Mouse (Mus musculus) right cerebral cortex, adult 18-20 months (tissue): ENCODE results near the gene Stbd1.

ENCODE experiments used
- DNase-seq: peaks from one replicate; pipeline ENCODE4 v3.0.0; 2022; ENCODE audit warnings: mixed read lengths

Stbd1 gene

DNA sequence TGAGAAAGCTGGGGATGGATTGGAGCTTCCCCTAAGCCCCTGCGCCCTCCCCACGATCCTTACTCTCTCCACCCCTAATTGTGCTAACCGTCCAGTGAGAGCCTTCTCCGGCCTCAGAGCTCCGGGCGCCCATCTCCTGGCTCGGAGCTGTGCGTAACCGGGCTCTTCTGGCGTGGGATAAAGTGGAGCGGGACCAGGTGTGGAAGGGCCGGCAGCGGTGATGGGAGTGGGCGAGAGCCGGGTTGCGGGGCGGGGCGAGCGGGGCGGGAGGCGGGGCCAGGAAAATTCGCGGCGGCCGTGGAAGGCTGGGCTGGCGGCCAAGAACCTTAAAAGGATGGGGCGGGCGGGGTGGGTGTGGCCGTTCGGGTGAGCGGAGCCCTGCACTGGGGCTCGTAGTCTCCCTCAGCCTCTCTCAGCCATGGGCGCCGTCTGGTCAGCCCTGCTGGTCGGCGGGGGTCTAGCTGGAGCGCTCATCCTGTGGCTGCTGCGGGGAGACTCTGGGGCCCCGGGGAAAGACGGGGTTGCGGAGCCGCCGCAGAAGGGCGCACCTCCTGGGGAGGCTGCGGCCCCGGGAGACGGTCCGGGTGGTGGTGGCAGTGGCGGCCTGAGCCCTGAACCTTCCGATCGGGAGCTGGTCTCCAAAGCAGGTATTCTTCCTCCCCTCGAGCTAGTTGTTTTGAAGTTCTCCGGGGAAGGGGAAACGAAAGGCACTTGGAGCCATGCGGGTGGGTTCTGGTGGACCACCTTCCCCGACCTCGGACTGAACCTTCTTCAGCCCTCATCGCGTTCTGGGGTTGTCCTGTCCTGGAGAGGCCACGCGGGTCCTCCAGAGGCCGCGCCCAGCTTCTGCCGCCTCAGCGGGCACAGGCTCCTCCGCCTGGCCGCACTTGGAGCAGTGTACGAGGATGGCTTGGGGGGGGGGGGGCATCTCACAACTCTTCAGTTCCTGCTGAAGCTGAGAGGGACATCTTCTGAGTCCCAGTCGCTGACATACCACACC is at the start of gene Stbd1:
Stbd1 (plus strand) TSS at position 351 of the 1,000 bp plus-strand sequence.
- peak; percentile 21 for DNase-seq

DNA sequence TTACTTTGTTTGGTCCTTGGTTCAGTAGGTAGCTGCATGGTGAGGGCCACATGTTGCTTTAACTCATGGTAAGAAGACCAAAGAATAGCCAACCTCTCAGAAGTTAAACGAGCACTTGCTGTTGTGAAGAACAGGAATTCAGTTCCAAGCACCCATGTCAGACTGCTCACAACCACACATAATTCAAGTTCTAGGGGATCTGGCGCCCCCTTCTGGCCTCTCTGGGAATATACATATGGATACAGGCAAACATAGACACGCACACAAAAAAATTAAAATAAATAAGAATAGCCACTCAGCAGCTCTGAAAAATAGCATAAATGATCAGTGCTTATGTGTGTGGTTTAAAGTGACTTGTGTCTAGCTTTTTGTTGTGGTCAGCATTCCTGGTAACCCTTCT is 48.9 kb upstream of the Stbd1 start:
- DNase-seq: no peak

DNA sequence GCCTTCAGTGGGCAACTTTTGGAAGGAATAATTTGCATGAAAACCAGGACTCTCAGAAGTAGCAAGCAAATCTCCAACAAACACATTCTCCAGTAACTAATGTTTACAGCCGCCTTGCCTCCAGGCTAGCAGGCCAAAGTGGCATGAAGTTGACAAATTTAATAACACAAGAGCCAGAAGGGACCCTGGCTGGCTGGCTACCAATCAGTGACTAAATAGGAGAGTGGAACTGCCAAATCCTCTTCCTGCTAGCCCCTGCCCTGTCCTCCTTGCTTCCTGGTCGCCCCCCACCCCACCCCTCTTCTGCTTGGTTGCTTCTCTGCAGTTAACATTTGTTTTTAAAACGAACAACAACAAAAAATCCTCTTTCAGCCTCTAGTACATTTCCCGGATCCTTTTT is 48.4 kb upstream of the Stbd1 start:
- DNase-seq: no peak

DNA sequence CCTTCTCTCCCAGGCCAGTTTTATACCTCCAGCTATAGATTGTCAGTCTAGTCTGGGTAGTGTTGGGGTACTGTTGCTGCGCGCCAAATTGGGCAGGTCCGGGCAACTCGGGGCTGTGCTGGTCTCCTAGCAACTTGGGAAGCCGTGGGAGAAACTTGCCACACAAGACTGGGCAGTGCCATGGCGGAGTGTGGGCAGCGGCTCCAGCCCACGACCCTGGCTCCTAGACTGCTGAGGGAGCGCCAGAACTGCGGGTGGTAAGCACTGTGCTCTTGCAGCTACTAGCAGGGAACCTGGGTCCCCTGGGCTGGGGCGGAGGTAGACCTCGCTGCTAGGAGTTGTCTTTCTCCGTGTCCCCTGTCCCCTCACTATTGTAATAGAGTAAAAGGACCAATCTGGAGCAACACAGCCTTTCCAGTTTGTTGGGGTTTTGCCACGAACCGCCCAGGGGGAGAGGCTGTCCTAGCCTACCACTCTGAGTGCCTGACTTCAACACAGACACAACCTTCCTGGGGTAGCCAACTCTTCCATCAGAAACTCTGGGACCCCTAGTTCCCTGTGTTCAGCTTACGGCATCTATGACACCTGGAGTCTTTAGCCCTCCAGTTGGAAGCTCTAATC is 47.8 kb upstream of the Stbd1 start, which contains the start of gene Fam47e:
Fam47e (plus strand) TSS at position 179 of the 621 bp plus-strand sequence.
- peak; percentile 67 for DNase-seq

DNA sequence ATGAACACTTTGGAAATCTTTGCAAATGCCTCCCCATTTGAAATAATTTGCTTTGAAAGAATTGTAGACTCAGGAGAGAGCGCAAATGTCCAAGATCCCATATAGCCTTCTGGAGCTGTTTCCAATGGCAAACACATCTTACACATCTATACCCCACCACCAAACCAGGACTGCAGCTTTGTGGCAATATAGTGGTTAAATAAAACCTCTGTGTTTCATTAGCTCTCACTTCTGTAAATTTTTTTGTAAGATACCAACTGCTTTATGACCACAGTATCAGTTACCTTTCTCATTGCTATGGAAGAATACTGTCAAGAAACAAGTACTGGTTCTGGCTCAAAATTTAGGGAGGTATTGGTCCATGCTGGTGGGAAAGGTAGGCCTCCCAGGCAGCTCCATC is 46.9 kb upstream of the Stbd1 start:
- no peak for DNase-seq

DNA sequence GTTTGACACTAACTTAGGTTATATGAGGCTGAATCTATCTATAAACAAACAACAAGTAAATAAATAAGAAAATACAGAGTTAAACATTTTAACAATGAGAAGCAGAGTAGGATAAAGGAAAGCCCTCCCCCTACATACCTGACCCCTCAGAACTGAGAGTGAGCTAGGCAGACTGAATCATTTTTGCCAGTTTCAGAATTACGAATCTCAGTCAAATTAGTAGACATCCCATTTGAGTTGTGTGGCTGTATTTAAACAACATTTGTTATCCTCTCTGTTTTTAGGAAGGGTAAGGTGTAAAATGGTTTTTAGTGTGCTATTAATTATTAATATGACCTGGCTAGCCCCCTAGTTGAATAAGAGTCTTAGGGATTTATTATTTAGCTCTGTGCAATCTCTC is 45.3 kb upstream of the Stbd1 start:
- no peak for DNase-seq

DNA sequence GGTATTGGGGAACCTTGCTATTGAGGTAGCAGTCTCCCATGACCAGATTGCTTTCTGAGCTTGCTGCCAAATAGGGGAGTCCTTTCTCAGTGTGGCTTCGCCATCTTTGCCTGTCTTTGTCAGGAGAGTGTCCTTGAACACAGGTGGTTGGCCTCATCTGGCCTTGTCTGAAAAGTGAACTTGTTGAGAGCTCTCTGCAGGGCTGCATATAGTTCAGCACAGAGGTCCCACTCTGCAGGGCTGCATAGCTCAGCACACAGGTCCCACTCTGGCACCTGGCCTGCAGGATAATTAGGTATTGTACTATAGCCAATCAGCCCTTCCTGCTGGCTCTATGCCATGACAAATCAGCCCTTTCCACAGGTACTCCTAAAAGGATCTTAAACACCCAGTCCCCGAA is 42.6 kb upstream of the Stbd1 start:
- no peak for DNase-seq

DNA sequence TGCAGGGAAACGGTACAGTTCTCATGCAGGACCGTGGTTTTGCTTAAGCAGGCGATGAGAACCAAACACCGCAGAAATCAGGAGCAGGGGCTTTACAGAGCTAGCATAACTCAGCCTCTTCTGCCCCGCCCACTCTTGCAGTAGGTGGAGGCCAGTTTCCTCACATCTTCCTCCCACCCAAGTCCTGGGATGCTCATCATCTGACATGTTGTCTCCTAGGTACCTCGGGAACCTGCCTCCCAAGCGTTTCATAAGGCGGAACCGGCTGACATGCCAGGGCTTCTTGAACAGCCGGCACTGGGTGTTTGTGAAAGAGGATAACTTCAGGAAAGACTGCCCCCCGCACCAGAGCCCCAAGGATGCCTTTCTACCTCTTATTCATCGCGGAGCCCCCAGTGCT is 40.8 kb upstream of the Stbd1 start:
- peak; percentile 45 for DNase-seq

DNA sequence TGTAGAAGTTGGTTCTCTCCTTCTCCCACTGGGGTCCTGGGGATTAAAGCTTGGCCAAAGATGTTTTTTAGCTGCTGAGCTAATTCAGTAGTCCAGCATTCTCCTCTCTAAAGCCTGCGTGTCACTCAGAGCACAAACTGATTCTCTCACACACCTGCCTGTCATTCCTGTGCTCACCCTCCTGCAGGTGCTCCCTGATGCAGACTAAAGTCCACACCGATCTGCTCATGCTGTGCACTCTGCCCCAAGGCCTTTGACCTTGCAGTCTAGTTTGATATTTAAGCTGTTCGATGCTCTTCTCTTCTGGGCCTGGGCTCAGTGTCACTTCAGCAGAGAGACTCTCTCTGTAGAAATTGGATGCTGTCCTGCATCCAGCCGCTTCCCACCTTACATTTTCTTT is 31.6 kb upstream of the Stbd1 start:
- no peak for DNase-seq

DNA sequence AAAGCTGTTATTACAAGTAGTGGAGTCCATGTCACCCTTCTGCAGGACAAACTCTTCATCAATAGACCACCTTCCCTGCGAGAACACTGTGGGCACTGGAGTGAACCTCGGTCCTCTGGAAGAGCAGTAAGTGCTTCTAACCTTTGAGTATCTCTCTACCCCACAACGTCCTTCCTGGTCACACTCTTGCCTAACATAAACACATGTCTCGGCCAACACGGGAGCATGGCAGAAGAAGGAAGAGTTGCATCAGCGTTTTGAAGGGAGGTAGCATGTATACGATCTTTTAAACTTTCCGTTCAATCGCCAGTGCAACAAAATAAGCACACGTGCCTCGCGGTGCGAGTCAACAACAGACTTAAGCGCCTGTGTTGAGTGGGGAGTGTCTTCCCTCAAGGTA is 23.3 kb upstream of the Stbd1 start:
- DNase-seq: no peak

DNA sequence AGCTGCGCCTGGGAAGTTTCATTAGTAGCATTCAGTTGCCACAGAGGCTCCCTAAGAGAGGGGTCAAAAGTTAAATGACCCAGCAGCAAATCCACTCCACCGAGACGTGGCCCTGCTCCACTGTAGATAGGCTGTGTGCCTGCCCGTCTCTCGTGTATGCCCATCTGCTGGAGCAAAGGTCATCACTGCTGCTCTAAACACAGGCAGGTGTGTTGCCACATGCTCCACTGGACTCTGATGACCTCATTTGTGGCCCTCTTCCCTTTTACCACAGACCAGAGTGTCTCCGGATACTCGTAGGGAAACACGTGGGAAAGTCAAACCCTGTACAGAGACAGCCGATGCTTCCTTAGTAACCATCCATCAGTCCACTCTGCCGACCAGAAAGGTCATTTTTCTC is 16.9 kb upstream of the Stbd1 start:
- no peak for DNase-seq

DNA sequence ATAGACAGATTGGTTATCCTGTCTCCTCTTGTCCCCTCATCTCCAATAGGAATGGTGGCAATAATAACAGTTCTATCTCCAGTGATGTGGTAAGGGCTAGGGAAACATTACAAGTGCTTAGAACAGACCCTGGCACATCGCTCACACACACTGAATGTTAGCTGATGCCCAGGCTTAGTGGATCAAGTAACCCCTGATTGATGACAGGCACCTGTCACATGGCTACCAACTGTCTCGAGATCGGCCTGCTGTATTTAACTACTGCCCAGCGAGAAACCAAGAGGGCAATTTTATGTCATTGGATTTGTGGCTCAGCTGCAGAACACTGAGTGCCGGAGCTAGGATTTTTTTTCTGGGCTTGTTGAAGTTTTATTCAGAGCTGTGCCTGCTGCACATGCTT is 7.8 kb upstream of the Stbd1 start:
- DNase-seq: no peak

DNA sequence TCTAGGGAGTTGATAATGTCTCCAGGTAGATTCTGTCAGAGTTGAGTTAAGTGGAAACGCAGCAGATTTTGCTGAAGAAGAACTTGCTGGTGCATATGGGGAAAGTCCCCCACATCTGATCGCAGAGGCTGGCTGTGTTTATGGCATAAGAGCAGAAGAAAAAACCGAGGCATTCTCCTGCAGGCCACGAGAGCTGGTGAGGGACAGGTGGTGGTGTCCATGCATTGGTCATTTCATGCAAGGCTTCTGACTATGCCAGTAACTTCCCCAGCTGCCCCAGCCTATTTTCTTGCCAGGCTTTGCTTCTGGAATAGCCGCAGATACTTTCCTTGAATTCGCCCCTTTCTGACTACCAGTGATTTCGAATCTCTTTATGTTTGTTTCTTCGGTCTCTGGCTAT is 6.0 kb upstream of the Stbd1 start:
- DNase-seq: no peak

DNA sequence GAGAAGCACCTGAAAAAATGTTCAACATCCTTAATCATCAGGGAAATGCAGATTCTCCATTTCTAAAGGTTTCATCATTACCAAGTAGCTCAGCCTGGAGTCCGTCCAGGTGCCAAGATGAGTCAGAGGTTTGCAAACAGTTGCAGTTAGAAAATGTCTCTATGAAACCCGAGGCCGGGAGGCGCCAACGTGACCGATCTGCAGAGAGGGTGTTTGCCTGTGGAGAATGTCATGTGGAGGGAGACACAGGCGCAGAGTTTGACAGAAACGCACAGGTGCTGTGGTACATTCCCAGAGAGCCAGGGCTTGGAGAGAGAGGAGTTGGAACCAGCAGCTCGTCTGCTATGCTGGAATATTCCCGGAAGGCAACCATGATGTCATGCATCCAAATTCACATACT is 3.8 kb upstream of the Stbd1 start:
- peak; percentile 33 for DNase-seq

DNA sequence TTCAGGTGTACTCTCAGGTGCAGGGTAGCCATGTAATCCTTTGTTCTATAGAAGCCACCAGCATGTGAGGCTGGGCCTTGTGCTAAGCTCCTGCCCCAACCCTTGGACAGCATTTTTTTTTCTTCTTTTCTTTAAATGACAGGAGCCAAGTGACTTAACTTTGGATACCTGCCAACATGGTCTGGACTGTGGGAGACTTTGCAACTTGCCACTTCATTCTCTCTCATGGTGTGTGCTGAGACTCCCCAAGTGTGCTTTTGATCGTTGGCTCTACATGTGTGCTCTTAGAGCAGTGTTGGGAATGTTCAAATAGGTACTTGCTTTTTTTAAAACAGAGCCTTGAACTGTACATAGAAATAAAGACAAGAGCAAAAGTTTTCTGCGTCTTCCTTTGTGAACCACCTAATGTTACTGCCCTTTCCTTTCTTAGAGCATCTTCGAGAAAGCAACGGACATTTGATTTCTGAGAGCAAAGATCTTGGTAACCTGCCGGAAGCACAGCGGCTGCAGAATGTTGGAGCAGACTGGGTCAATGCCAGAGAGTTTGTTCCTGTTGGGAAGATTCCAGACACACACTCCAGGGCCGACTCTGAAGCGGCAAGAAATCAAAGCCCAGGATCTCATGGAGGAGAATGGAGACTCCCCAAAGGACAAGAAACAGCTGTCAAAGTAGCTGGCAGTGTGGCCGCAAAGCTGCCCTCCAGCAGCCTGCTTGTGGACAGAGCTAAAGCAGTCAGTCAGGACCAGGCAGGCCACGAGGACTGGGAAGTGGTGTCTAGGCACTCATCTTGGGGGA is 1.8 kb downstream of the Stbd1 start:
- DNase-seq: no peak

DNA sequence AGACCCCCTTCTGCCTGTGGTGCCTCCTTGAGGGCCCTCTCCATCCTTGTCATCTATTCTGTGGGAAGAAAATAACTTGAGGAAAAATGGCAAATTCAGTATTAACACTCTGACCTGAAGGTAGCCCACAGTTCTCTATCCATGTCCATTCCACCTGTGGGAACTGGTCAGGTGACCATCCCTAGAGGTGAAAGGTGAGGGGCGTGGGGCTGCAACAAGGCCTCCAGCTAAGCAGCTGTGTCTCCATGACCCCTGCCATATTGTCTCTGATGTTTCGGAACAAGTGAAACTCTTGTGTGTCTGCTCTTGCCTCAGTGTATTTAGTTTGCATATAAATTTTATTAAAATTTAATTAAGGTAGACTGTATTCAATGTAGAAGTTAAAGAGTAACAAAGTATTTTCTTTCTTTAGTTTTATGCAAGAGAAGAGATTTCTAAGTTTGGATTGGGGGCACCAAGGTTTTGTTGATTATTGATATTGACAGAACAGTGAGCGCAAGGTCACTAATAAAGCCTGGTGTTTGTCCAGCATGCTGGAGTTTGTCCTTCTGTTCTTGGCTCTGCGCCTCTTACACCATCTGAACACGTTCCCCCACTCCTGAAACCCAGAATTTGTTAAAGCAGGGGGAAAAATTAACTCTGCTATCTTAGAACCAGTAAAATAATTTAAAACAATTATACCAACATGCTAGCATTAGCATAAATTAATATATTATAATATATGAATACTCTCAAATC is 4.8 kb downstream of the Stbd1 start:
- no peak for DNase-seq

DNA sequence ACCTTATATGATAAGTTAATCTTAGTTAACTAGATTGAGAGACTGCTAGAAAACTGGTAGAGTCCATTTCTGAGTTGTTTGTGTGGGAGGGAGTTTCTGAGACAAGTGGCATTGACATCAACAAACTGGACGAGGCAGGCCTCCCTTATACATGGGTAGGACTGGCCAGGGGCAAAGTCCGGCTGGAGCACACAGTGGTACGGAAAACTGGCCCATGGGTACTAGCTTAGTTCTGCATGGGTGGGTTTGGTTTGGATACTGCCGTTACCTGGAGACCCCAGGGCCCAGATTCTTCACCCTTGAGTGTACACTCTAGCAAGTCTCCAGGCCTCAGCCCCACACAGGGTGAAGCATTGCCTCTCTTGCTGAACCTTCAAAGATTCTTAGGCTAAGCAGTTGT is 9.9 kb downstream of the Stbd1 start:
- no peak for DNase-seq

DNA sequence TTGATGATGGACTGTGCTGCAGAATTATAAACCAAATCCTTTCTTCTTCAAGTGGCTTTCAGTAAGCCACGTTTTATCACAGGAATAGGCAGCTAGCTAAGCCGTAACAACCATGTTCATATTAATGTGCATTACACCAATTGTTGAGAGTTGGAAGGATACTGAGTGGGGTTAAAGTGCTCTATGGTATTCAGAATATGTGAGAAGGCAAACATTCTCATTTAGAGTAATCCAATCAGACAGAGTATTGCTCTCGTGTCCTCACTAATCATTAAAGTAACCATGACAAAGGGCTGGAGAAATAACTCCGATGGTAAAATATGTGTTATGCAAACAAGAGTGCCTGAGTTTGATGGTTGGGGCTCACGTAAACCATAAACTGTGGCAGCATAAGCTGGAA is 19.0 kb downstream of the Stbd1 start:
- no peak for DNase-seq

DNA sequence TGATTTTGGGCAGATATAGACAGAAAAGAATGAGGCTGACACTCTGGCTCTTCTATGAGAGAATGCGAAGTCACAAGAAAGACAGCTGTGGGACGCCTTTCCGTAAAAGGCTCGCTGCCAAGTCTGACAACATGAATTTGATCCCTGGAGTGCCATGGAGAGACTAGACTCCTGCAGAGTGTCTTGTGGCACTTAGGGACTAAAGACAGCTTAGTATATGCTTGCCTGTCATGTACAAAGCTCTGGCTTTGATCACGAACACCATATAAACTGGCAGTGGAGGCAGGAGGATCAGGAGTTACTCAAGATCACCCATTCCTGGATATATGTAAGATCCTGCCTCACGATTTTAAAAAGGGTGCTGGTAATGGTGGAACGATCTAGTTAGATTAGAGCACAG is 25.1 kb downstream of the Stbd1 start:
- DNase-seq: no peak

DNA sequence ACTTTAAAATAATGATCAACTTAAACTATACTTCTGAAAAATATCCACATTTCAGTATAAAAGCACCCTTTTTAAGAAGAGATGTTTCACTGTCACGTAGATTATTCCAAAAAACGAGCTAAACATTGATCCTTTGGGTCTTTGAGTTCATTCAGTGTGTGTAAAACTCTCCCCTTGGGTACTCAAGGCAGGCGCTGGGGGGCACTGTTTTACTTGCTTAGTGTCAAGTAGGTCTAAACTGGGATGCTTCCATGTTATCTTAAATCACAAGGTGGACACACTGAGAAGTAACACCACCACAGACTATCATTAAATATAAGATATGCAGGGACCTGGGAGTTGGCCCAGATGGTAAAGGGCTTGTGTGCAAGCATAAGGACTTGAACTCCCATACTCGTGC is 30.7 kb downstream of the Stbd1 start:
- no peak for DNase-seq

DNA sequence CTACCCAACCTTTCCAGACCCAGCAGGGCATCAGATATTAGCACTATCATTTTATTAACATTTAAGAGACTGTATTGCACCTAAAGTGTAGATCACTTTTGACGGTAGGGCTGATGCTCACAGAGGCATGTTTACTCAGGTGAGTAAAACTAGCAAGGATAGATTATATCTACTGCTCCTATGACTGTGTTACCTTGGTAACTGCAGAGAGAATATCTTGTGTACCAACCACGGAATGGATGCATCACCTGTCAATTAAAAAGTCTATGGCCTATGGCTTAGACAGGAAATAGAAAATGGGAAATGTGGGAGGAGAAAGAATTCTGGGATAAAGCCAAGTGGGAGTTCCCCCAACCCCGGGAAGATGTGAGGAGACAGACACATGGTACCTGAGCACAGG is 32.1 kb downstream of the Stbd1 start:
- DNase-seq: no peak

DNA sequence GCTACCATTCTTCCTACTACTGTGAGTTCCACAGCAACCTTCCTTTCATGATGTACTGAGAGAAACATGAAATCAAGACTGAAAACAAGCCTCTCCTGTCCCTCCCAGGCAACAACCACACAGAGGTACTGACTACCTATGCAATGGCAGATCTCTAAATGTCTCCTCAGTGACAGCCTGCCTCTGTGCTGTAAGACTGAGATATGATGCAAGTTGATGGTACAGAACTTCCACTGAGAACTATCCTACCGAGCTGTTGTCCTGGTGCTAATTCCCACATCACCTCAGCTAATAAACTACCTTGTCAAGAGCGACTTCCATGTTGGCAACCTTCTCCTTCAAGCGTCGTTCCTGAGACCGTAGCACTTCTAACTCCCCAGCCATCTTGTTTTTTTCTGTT is 33.0 kb downstream of the Stbd1 start:
- DNase-seq: no peak

DNA sequence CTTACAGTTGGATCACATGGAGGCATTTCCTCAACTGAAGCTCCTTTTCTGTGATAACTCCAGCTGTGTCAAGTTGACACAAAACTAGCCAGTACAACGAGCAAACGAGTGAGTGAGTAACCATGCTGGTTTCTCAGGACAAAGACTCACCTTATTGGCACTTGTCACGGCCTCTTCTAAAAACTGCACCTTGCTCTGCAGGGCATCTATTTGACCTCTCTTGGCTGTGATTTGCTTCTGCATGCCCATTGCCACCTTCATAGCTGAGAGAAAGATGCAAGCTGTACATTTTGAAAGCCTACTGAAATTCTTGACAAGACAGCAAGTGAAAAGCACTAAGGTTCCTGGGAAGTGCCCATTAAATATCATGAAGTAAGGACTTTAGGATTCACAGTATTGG is 38.0 kb downstream of the Stbd1 start:
- no peak for DNase-seq
